Mouse (Mus musculus): ENCODE measurements at regions not wholly inside any gene's neighbourhood (a gene's known extent, or its start where the extent isn't known, plus 50 kb on each side); places are given as distances from the start of the nearest gene placed in this dataset.

- DNase-seq (ENCODE audit: low spot score in 2 of 2) = no peak
These were observed 242.7 kb downstream of the Rngtt start for GRCm38 (mm10) chr4:33552856-33553255.

DNA sequence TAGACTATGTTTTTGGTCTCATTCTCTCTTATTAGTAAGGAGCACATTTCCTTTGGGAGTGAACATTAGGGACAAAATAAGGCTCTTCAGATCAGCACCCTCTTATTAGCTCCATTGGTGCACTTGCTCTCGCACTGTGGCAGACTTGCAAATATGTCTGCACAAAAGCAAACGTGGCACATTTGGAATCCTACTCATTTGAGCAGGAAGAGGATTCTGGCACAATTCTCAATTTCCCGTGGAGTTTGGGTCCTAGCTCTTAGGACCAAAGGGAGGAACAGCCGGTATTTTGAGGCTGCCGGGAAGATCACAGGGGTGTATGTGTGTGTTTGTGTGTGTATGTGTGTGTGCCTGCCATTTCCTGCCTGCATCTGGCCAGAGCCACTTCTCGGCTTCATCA lies 244.5 kb downstream of the Rngtt start:
- no peak for DNase-seq (ENCODE audit: low spot score in 2 of 2)

DNA sequence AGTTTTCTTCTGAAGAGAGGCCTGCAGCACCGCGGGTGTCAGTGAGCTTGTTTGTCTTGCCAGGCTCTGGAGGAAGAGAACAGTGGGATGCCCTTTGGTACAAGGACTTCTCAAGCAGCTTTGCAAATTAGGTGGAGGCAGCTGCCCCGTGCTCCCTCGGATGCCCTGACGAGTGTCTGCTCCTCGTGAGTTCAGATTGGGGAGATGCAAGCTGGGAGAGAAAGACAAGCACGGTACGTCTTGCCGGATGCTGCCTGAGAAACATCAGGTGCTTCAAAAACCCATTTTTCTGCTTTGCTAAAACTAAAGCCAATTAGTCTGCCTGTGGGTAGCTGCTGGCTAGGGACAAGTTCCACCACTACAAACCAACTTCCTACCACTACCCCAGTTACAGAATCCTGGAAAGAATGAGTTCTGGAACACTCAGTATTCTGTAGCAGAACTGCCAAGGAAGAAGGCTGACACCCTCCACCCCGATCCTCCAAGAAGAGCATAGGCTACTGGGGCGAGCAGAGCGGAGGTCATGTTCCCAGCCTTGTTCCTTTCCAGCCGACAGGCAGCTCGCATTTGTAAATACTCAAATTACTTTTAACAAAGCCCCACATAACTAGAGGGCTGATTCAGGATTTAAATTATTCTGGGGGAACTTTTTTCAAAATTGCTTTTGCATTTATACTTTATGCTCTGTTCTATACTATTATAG lies 245.3 kb downstream of the Rngtt start:
- DNase-seq (ENCODE audit: low spot score in 2 of 2) = no peak

DNA sequence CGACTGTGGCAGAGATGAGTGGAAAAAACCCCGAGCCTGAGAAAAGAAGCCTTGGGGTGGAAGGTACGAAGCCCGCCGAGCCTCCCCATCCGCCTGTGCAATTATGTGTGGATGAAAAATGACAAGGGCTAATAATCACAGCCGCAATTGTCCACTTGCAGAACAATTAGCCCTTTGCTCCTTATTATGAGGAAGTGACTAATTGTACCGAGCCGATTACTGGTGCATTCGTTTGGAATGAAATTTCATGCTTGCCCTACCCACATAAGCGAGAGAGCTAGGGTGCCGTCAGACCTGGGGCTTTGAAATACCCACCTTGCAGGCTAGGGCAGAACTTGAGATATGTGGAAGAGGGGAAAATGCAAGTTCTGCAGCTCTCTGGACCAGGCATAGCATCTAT lies 245.9 kb downstream of the Rngtt start:
- DNase-seq (ENCODE audit: low spot score in 2 of 2) = no peak

DNA sequence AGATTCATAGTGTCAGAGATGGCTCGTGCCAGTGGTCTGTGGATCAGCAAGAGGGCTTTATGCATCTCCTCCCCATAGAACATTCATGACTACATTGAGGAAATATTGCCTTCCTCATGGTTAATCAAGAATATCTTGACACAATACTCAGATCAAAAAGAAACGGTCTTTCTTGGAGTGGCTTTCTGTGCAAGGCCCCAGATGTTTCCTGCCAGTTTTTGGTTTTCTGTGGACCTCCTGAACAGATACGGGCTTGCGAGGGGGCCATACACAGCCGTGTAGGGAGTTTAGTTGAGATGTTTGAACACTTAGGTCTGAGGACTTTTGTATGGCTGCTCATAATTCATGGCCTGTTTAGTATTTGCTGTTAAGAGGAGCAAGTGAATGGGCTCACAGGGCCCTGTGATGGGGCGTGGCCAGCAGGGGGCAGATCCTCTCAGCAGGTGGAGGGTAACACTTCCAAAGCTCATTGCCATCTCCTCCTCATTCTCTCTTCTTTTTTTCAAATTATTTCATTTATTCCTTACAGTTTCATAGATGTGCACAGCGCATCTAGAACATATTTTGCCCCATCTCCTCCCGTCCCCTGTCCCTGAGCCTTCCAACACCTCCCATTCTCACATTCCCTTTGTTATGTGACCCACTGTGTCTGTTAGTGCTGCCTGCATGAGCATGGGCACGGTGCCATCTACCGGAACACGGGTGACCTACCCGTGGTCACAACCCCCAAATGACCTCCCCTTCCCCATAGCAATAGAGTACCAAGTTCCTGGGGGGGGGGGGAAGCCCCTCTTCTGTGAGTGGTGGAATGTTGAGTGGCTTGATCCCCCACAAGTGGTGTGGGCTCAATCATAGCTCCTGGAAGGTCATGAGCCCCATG lies 246.8 kb downstream of the Rngtt start:
- DNase-seq (ENCODE audit: low spot score in 2 of 2) = peak in 1 of 2 experiments; percentile 48

DNA sequence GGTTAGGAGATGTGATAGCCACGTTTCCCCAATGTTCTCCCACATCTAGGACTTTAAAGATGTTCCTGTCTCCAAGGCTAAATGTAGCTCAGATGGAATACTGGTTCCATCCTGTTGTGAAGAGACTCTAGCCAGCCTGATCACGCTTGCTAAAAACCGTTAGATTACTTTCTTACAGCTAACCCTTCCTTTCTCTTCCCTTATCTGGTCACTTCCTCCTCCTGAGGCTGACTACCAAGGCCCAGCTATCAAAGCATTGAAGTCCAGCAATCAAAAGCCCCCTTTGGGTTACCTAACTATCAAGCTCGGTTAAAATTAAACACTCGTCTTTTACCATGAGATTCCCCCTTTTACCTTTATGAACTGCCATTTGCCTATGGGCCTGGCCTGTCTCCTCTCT lies 260.2 kb downstream of the Rngtt start:
- no peak for DNase-seq (ENCODE audit: low spot score in 2 of 2)

GRCm38 (mm10) chr4:33571351-33571750 lies 261.2 kb downstream of the Rngtt start:
- DNase-seq (ENCODE audit: low spot score in 2 of 2) = no peak

DNA sequence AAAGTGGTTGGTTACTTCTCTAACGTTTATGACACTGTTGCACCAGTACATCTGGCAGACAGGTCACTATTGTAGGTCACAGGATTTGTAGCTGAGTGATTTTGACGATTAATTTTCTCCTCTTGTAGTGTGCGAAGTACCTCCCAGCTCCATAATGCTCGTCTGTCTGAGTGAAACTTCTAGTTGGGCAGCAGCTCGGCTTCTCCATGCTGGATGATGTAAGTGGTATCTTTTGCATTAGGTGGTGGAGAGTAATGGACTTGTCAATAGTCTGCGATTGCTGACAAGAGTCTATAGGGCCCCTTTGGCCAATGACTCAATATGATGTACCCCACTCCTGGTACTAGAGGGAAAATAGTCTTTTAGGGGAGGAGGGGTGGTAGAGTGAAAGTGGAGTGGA lies 267.5 kb downstream of the Rngtt start:
- DNase-seq (ENCODE audit: low spot score in 2 of 2) = no peak

DNA sequence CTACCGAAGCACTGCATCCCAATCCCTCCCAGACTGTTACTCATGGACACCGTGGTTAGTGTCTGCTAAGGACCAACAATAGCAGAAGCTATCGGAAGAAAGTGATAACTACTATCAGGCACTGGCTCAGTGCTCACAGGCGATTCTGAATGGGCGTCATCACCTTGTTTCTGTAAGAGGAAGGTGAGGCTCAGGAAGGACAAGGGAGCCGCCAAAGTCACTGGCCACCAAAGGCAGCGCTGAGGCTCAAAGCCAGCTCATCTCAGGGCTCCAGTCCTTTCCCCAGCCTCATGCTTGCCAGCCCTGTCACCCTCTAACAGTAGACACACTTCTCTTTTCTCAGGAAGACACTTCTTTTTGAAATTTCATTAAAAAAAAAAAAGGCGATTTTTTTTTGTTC lies 270.4 kb downstream of the Rngtt start:
- DNase-seq (ENCODE audit: low spot score in 2 of 2) = no peak

DNA sequence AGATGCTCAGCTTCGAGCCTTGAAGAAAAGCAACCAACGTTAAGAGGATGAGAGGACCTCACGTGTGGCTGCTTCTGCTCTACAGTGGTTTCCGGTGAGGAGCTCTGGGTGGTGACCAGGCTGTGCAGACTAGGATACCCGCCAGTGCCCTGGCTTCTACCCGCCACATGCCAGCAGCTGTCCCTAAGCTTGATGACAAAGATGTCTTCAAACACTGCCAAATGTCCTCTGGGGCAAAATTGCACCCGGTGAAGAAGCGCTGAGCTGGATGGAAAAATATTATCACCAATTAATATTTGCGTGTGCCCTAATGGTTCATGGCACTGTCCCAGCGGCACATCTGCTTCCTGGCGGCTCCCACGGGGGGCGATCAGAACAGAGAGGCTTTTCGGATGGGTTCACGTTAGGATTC lies 271.1 kb downstream of the Rngtt start:
- no peak for DNase-seq (ENCODE audit: low spot score in 2 of 2)

- no peak for DNase-seq (ENCODE audit: low spot score in 2 of 2)
These were observed 271.8 kb downstream of the Rngtt start for GRCm38 (mm10) chr4:33581766-33582525.

GRCm38 (mm10) chr4:33582986-33583720 lies 273.0 kb downstream of the Rngtt start:
- no peak for DNase-seq (ENCODE audit: low spot score in 2 of 2)

- DNase-seq (ENCODE audit: low spot score in 2 of 2) = no peak
These were observed 274.1 kb downstream of the Rngtt start for GRCm38 (mm10) chr4:33583979-33584907.

DNA sequence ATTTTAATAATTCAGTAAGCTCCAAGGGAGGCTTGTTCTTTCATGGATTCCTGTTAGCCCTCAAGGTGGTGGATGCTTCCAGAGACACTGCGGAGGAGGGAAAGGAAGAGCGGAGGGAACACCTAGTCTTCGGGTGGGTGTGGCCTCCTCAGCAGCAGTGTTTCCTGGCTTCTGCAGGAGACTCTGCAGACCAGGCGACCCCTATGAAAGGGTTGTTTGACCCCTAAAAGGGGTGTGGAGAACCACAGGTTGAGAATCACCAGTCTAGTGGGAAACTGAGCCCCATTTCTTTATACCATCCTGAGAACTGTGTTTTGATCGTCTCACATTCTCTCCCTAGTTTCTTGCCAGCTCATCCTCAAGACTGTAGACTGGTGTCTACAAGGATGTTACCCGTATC lies 275.7 kb downstream of the Rngtt start:
- DNase-seq (ENCODE audit: low spot score in 2 of 2) = no peak

GRCm38 (mm10) chr4:33586290-33586614 lies 276.1 kb downstream of the Rngtt start:
- no peak for DNase-seq (ENCODE audit: low spot score in 2 of 2)

- peak in 1 of 2 experiments; percentile 35 for DNase-seq (ENCODE audit: low spot score in 2 of 2)
These were observed 276.7 kb downstream of the Rngtt start for GRCm38 (mm10) chr4:33586615-33587451.

DNA sequence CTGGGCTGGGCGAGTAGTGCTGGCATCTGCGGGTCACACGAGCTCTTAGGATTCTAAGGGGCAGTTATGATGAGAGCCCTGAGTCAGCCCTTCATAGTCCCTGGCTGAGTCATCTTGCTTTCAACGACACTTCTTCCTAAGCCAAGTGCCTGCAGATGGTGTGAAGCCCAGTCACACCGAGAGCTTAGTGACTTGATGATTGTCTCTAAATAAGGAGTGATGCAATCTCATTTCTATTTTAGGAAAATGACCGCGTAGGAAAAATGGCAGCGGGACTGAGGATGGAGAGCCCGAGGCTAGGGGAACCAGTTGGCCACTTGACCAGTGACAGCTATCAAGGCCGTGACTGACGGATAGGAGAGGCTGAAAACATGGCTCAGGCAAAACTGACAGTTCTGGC lies 277.6 kb downstream of the Rngtt start:
- no peak for DNase-seq (ENCODE audit: low spot score in 2 of 2)

- no peak for DNase-seq (ENCODE audit: low spot score in 2 of 2)
These were observed 278.0 kb downstream of the Rngtt start for GRCm38 (mm10) chr4:33588127-33588526.

DNA sequence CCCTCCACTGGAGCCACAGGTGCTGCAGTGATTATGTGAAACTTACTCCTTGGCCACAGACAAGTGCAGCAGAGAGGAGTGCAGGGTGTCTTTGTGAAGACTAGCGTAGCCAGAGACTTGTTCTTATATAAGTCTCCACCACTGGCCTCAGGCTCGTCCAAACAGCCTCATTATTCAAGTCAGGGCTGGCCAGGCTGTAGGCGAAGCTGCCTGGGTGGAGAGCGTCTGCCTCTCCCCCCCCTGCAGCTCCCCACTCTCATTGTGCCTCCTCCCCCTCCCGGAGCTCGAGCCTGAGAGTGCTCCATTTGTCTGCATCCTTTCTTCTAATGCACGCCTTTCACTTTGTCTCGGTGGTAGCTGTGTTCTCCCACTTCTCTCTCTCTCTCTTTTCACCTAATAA lies 279.1 kb downstream of the Rngtt start:
- no peak for DNase-seq (ENCODE audit: low spot score in 2 of 2)

Data from spleen, postnatal 10 days (tissue).